Mouse (Mus musculus) lung, adult 2 months (tissue): ENCODE data around the gene Mstn.

Experiments
- CTCF ChIP-seq: fragments of 200-500 bp; IDR thresholded peaks from 2 replicates; pipeline ENCODE4 v1.5.1; 2011; ENCODE audit warnings: mild to moderate bottlenecking, low read length, control low read depth; ENCODE audit not compliant: insufficient read depth
- POLR2A ChIP-seq: fragments of 200-500 bp; IDR thresholded peaks from 2 replicates; pipeline ENCODE4 v1.6.1; 2011; ENCODE audit warnings: low read depth, mild to moderate bottlenecking, control low read depth, low read length, borderline replicate concordance; ENCODE audit errors: extremely low read depth

DNA sequence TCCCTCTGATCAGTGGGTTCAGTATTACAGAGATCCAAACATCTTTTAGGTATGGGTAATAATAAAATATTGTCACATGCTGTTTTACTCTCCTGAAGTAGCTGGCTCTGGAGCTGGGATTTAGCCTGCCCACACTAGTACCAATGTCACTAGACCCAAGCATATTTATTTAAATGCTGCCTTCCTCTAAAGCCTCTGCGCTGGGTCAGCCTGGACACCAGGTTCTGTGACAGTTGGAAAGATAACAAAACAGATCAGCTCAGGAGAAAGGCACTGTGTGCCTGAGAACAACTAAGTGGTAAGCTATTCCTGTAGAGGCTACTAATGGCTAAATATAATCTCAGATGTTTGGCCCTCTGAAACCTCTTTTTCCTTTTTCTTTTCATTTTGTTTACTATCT, 49.1 kb downstream of the Mstn start:
- no peak for TF ChIP-seq POLR2A
- no peak for TF ChIP-seq CTCF
